ENCODE assay signal across 36 mouse cellular contexts in the genomic region with DNA sequence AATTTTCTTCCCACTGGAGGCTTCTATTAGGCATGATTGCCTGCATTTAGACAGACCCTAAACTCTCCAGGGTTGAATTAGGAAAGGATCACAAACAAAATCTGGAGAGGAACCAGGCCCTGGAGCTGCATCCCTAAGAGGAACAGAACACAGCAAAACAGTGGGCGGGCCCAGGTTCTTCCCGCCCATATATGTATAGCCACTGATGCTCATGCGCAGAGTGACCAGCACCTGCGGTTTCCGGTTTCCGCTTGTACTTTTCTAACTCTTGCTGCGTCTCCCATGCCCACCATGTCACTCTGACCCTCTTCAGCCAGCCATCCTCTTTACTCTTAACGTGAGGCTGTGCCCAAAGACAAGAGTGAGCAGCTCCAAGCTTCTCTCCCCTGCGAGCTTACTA. TPM values are rescaled to one million over a fixed set of nuclear protein-coding genes. Genes with fewer than 3 reads are reported as not detected.
A peak's percentile ranks its signal among the peaks of the same experiment; 100 is the strongest.
DNase-seq lines count a peak whose midpoint lies in the region; ATAC-seq lines count a peak whose summit lies in the region.
"Had no signal": no experiment of that assay in that cellular context is flagged by ENCODE, and none has a peak within 500 bp of the region (broad histone marks: within the 10 kb centered on the region; RNA-seq: fewer than 3 reads in every experiment).

No protein-coding gene starts in this region.

- H3K4me1 ChIP-seq in forebrain, embryonic 10.5 days, result peaks cover 15% of the 10 kb centered on the region
- no peaks in the 10 kb centered on the region for H3K4me1 ChIP-seq in forebrain, embryonic 12.5 days
- H3K4me1 ChIP-seq in neural tube, embryonic 13.5 days (replicated peaks), result no peaks in the 10 kb centered on the region
- H3K4me1 ChIP-seq: forebrain, embryonic 15.5 days; heart, embryonic 12.5 days; limb, embryonic 15.5 days; liver, embryonic 13.5 days; megakaryocyte, embryonic 14.5 days had no signal

- no peaks in the 10 kb centered on the region for H3K9me3 ChIP-seq in forebrain, embryonic 10.5 days
- H3K9me3 ChIP-seq in forebrain, embryonic 12.5 days, result no peaks in the 10 kb centered on the region
- H3K9me3 ChIP-seq in neural tube, embryonic 13.5 days, result no peaks in the 10 kb centered on the region
- H3K9me3 ChIP-seq: forebrain, embryonic 15.5 days; heart, embryonic 12.5 days; limb, embryonic 10.5 days; limb, embryonic 15.5 days; liver, embryonic 13.5 days; midbrain, embryonic 13.5 days had no signal

- H3K4me3 ChIP-seq in forebrain, embryonic 10.5 days, result no peak overlapping the region
- H3K4me3 ChIP-seq in forebrain, embryonic 12.5 days (replicated peaks), result no peak overlapping the region
- no peak overlapping the region for H3K4me3 ChIP-seq in neural tube, embryonic 13.5 days
- H3K4me3 ChIP-seq: erythroblast, embryonic 14.5 days; forebrain, embryonic 15.5 days; gastrocnemius, adult 2 months; heart, embryonic 12.5 days; layer of hippocampus, adult 2 months; limb, embryonic 10.5 days; limb, embryonic 15.5 days; liver, embryonic 13.5 days; megakaryocyte, embryonic 14.5 days; midbrain, embryonic 13.5 days had no signal

- 0 out of 2 replicates have a peak overlapping the region, but pooled peaks have one; percentile 8 for H3K27ac ChIP-seq in forebrain, embryonic 10.5 days
- H3K27ac ChIP-seq in forebrain, embryonic 12.5 days, result no peak overlapping the region
- H3K27ac ChIP-seq in neural tube, embryonic 13.5 days (replicated peaks), result no peak overlapping the region
- H3K27ac ChIP-seq: forebrain, embryonic 15.5 days; gastrocnemius, adult 2 months; layer of hippocampus, adult 2 months; limb, embryonic 10.5 days; limb, embryonic 15.5 days; liver, embryonic 13.5 days; midbrain, embryonic 13.5 days; stomach, postnatal 0 days had no signal

- no peak overlapping the region for H3K9ac ChIP-seq in forebrain, embryonic 12.5 days
- no peak overlapping the region for H3K9ac ChIP-seq in neural tube, embryonic 13.5 days
- H3K9ac ChIP-seq: forebrain, embryonic 15.5 days; heart, embryonic 12.5 days; limb, embryonic 15.5 days; liver, embryonic 13.5 days; midbrain, embryonic 13.5 days had no signal

- DNase-seq in forebrain, embryonic 10.5 days (ENCODE audit: extremely low spot score, low spot score), result no peak
- no peak for DNase-seq in neural tube, embryonic 10.5 days (ENCODE audit: extremely low spot score, low spot score)
- peak; percentile 67 for DNase-seq in ZHBTc4 (ENCODE audit: low read depth, low spot score)
- DNase-seq in cerebellum, adult 8-10 months, result no peak
- DNase-seq in left cerebral cortex, adult 11 months (ENCODE audit: low spot score), result no peak
- DNase-seq: adrenal gland, postnatal 14 days; cerebellum, adult 11-12 months; cerebellum, postnatal 10 days; gastrocnemius, adult 2 months; gastrocnemius, postnatal 36 days; heart, adult 18-20 months; kidney, adult 2 months; kidney, postnatal 36 days; liver, embryonic 13.5 days; lung, adult 18-20 months; lung, postnatal 4 days; right cerebral cortex, postnatal 4 days had no signal

- H3K27me3 ChIP-seq in forebrain, embryonic 10.5 days (ENCODE audit: poor library complexity, severe bottlenecking), result no peaks in the 10 kb centered on the region
- no peaks in the 10 kb centered on the region for H3K27me3 ChIP-seq in forebrain, embryonic 12.5 days
- no peaks in the 10 kb centered on the region for H3K27me3 ChIP-seq in neural tube, embryonic 13.5 days
- H3K27me3 ChIP-seq: forebrain, embryonic 15.5 days; heart, embryonic 12.5 days; liver, embryonic 13.5 days; megakaryocyte, embryonic 14.5 days; midbrain, embryonic 13.5 days had no signal

- no peaks in the 10 kb centered on the region for H3K36me3 ChIP-seq in forebrain, embryonic 10.5 days (replicated peaks)
- no peaks in the 10 kb centered on the region for H3K36me3 ChIP-seq in forebrain, embryonic 12.5 days (replicated peaks)
- no peaks in the 10 kb centered on the region for H3K36me3 ChIP-seq in neural tube, embryonic 13.5 days
- H3K36me3 ChIP-seq: forebrain, embryonic 15.5 days; heart, embryonic 12.5 days; limb, embryonic 10.5 days; limb, embryonic 15.5 days; liver, embryonic 13.5 days; midbrain, embryonic 13.5 days had no signal

- no peak overlapping the region for H3K4me2 ChIP-seq in forebrain, embryonic 12.5 days
- no peak overlapping the region for H3K4me2 ChIP-seq in neural tube, embryonic 13.5 days
- H3K4me2 ChIP-seq: forebrain, embryonic 15.5 days; heart, embryonic 12.5 days; limb, embryonic 15.5 days; liver, embryonic 13.5 days; midbrain, embryonic 13.5 days had no signal

- ATAC-seq in forebrain, embryonic 12.5 days (ENCODE audit: low FRiP score), result no peak
- peak; percentile 36; the same call in 1 of the 2 replicates for ATAC-seq in neural tube, embryonic 13.5 days (ENCODE audit: low read depth)
- ATAC-seq: forebrain, embryonic 15.5 days; hindbrain, embryonic 16.5 days; lung, postnatal 0 days; midbrain, embryonic 13.5 days had no signal

- 85% methylated on average over 9 of the region's 9 CpGs for WGBS in forebrain, embryonic 10.5 days
- whole genome bisulfite sequencing in forebrain, embryonic 12.5 days, result 83% methylated on average over 9 of the region's 9 CpGs
- 82% methylated on average over 9 of the region's 9 CpGs for WGBS in neural tube, embryonic 13.5 days

RNA-seq across cellular contexts. Expression of a gene that starts 32.8 kb away (rescaled TPM):
- polyA plus RNA-seq in forebrain, embryonic 10.5 days (2016; fragmentation: Nextera tagmentation; extraction: Ambion mirVana), result 0.11 TPM in 1 of 2 replicates, not detected in the other
- polyA plus RNA-seq in forebrain, embryonic 12.5 days (2016; fragmentation: Nextera tagmentation; extraction: Ambion mirVana), result 0.09 TPM in 1 of 2 replicates, not detected in the other
- polyA plus RNA-seq in neural tube, embryonic 13.5 days (2015; fragmentation: Nextera tagmentation; extraction: Ambion mirVana), result not detected in 2 replicates
- polyA plus RNA-seq: embryonic facial prominence, embryonic 14.5 days; erythroblast, embryonic 14.5 days; forebrain, embryonic 15.5 days; heart, embryonic 12.5 days; heart, postnatal 0 days; hindbrain, embryonic 16.5 days; intestine, embryonic 14.5 days; kidney, adult 2 months; limb, embryonic 10.5 days; limb, embryonic 15.5 days; lung, postnatal 0 days; midbrain, embryonic 13.5 days; spleen, adult 2 months had no signal

RNA-seq across cellular contexts. Expression of a gene that starts 58.2 kb away (rescaled TPM):
- polyA plus RNA-seq in forebrain, embryonic 10.5 days (2016; fragmentation: Nextera tagmentation; extraction: Ambion mirVana), result not detected in 2 replicates
- not detected in 2 replicates for polyA plus RNA-seq in forebrain, embryonic 12.5 days (2016; fragmentation: Nextera tagmentation; extraction: Ambion mirVana)
- not detected in 2 replicates for polyA plus RNA-seq in neural tube, embryonic 13.5 days (2015; fragmentation: Nextera tagmentation; extraction: Ambion mirVana)
- polyA plus RNA-seq: embryonic facial prominence, embryonic 14.5 days; erythroblast, embryonic 14.5 days; forebrain, embryonic 15.5 days; frontal cortex, adult 2 months; heart, embryonic 12.5 days; heart, postnatal 0 days; hindbrain, embryonic 16.5 days; intestine, embryonic 14.5 days; kidney, adult 2 months; kidney, embryonic 16.5 days; limb, embryonic 10.5 days; limb, embryonic 15.5 days; liver, embryonic 13.5 days; lung, postnatal 0 days; midbrain, embryonic 13.5 days; spleen, adult 2 months; stomach, postnatal 0 days had no signal
